Mouse (Mus musculus): ENCODE data around the gene Cyld. TPM values are rescaled to one million over a fixed set of nuclear protein-coding genes. Genes with fewer than 3 reads are reported as not detected.
A peak's percentile ranks its signal among the peaks of the same experiment; 100 is the strongest.

Cyld gene
- polyA plus RNA-seq, 1 experiment from 2014 or later: 11.4 TPM

DNA sequence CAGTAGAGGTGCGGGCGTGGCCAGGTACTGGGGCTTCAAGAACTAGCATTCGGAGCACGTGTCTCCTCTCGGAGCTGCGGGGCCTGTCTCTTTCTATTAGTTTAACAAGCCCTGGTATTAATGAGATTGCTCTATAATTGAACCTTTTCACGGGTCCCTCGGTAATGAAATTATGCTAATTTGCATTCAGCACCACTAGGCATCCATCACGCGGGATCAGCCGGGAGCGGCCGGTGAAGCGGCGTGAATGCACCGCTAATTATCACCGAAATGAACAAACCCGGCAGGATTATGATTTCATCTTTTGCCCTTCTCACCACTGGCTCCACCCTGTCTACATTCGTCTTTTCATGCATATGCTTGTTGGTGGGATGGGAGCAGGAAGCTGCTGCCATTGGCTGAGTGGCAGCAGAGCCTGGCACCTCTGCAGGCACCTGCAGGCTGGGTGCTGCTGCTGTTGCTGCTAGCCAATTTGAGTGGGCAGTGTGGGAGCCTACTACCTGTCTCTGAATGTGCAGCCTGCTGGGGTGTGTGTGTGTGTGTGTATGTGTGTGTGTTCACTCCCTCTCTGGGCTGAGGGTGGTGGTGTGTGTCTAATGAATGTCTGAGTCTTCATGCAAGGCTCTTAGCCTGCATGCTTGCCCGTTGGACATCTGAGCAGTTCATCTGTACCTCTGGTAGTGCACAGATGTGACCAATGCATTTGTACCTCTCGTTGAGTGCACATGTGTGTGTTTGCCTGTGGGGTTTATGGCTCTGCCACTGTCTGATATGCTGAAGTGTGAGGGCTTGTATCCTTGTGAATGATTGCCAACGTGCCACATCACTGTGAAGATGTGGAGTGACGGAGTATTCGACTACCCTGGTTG, 97.2 kb downstream of the Cyld start:
- Histone ChIP-seq H3K27me3 (replicated peaks; ENCODE audit: control insufficient read depth, insufficient read depth, low read length) (no peaks in the 10 kb centered on the region), H3K9me3 (replicated peaks; ENCODE audit: control insufficient read depth, low read length) (no peaks in the 10 kb centered on the region), H3K27ac (ENCODE audit: low read depth, low read length) (peak overlapping the region; percentile 14; the same call in 1 of the 2 replicates), H3K4me3 (ENCODE audit: low read depth, low read length) (no peak overlapping the region), H3K4me2 (ENCODE audit: low read length) (peak overlapping the region; percentile 41), H3K9ac (ENCODE audit: low read length) (no peak overlapping the region), H3K36me3 (ENCODE audit: control insufficient read depth, insufficient read depth, low read length) (no peaks in the 10 kb centered on the region), H3K4me1 (ENCODE audit: control insufficient read depth, insufficient read depth, low read length) (peaks cover 14% of the 10 kb centered on the region)
- WGBS: 30% methylated on average over 24 of the region's 24 CpGs
- DNase-seq (ENCODE audit: low spot score): peak; percentile 70
- peak; percentile 65 for ATAC-seq

DNA sequence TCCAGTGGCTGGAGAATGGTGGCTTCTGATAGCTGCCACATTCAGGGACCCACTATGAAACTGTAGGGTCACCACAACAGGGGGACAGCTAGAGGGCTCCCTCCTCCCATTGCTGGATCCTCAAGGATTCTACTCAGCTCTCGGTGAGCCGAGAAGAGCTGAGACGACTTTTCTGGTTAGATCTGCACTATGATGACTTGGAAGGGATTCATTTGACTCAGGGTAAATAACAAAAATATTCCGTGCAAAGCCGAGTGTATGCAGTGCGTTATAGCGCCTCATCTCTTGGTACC, 97.7 kb downstream of the Cyld start:
- Histone ChIP-seq H3K4me2 (ENCODE audit: low read length) (no peak overlapping the region), H3K36me3 (ENCODE audit: control insufficient read depth, insufficient read depth, low read length) (no peaks in the 10 kb centered on the region), H3K9ac (ENCODE audit: low read length) (no peak overlapping the region), H3K27ac (ENCODE audit: low read depth, low read length) (no peak overlapping the region), H3K4me1 (ENCODE audit: control insufficient read depth, insufficient read depth, low read length) (peaks cover 14% of the 10 kb centered on the region), H3K4me3 (ENCODE audit: low read depth, low read length) (no peak overlapping the region), H3K27me3 (replicated peaks; ENCODE audit: control insufficient read depth, insufficient read depth, low read length) (no peaks in the 10 kb centered on the region), H3K9me3 (replicated peaks; ENCODE audit: control insufficient read depth, low read length) (no peaks in the 10 kb centered on the region)
- WGBS: 71% methylated on average over 7 of the region's 7 CpGs
- ATAC-seq (no peak), DNase-seq (ENCODE audit: low spot score) (peak; percentile 43)

- Histone ChIP-seq H3K4me1 (ENCODE audit: control insufficient read depth, insufficient read depth, low read length) (peaks cover 14% of the 10 kb centered on the region), H3K27me3 (replicated peaks; ENCODE audit: control insufficient read depth, insufficient read depth, low read length) (no peaks in the 10 kb centered on the region), H3K9me3 (replicated peaks; ENCODE audit: control insufficient read depth, low read length) (no peaks in the 10 kb centered on the region), H3K36me3 (ENCODE audit: control insufficient read depth, insufficient read depth, low read length) (no peaks in the 10 kb centered on the region), H3K9ac (ENCODE audit: low read length) (no peak overlapping the region), H3K4me2 (ENCODE audit: low read length) (no peak overlapping the region), H3K27ac (ENCODE audit: low read depth, low read length) (no peak overlapping the region), H3K4me3 (ENCODE audit: low read depth, low read length) (no peak overlapping the region)
- DNase-seq (ENCODE audit: low spot score) (no peak), ATAC-seq (no peak)
- 93% methylated on average over 5 of the region's 5 CpGs for WGBS
Observed at GRCm38 (mm10) chr8:88795896-88796295, 99.1 kb downstream of the Cyld start.

DNA sequence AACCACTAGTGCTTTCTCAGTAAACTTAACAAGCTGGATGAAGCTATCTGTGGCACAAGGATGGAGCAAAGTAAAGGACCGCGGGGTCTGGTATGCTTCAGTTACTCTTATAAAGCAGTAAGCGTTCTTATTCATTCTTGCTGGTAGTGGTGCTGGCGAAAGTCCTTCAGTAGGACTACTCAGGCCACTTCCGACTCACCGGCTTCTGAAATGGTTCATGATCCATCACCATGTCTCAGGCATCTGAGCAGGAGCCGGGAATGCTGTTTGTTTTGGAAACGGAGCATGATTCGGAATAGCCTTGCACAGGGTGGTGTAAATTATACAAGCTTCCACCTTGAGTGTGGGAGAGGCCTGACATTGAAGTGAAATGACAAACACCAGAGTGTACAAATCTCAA, 99.8 kb downstream of the Cyld start:
- H3K9ac ChIP-seq (ENCODE audit: low read length): no peak overlapping the region
- no peak overlapping the region for H3K27ac ChIP-seq (ENCODE audit: low read depth, low read length)
- no peaks in the 10 kb centered on the region for H3K9me3 ChIP-seq (replicated peaks; ENCODE audit: control insufficient read depth, low read length)
- no peaks in the 10 kb centered on the region for H3K36me3 ChIP-seq (ENCODE audit: control insufficient read depth, insufficient read depth, low read length)
- 94% methylated on average over 9 of the region's 9 CpGs for WGBS
- no peak for DNase-seq (ENCODE audit: low spot score)
- no peak overlapping the region for H3K4me3 ChIP-seq (ENCODE audit: low read depth, low read length)
- no peaks in the 10 kb centered on the region for H3K27me3 ChIP-seq (replicated peaks; ENCODE audit: control insufficient read depth, insufficient read depth, low read length)
- ATAC-seq: no peak
- no peak overlapping the region for H3K4me2 ChIP-seq (ENCODE audit: low read length)
- peaks cover 14% of the 10 kb centered on the region for H3K4me1 ChIP-seq (ENCODE audit: control insufficient read depth, insufficient read depth, low read length)

Other genes with a start within 250 kb of the Cyld start
- 35.2 and 40.0 TPM in 2 replicates for gene Nkd1, start 175.7 kb upstream of the Cyld start, polyA plus RNA-seq (2014; fragmentation: Nextera tagmentation; extraction: Ambion mirVana)
- gene Snx20, start 60.9 kb upstream of the Cyld start, polyA plus RNA-seq (2014; fragmentation: Nextera tagmentation; extraction: Ambion mirVana): 1.2 and 1.7 TPM in 2 replicates
- gene Nod2, start 49.7 kb upstream of the Cyld start, polyA plus RNA-seq (2014; fragmentation: Nextera tagmentation; extraction: Ambion mirVana): 0.09 and 0.11 TPM in 2 replicates

Data from forebrain, embryonic 14.5 days (tissue).